Mouse (Mus musculus) telencephalon, adult 2 months (tissue): Measurements from ENCODE around the gene Galnt2.

Experiments used
- DNase-seq: peaks from one replicate; pipeline ENCODE4 v3.0.0-alpha.2; 2011; ENCODE audit warnings: low read depth, low spot score

Gene Galnt2

GRCm38 (mm10) chr8:124370422-124371183 lies 139.4 kb downstream of the Galnt2 start:
- DNase-seq = no peak

- no peak for DNase-seq
Observed at GRCm38 (mm10) chr8:124371410-124372123, 140.4 kb downstream of the Galnt2 start.

GRCm38 (mm10) chr8:124373753-124374152 lies 142.6 kb downstream of the Galnt2 start:
- no peak for DNase-seq

- no peak for DNase-seq
Observed at GRCm38 (mm10) chr8:124375168-124375567, 144.0 kb downstream of the Galnt2 start.

GRCm38 (mm10) chr8:124375727-124376126 lies 144.5 kb downstream of the Galnt2 start:
- no peak for DNase-seq

GRCm38 (mm10) chr8:124376406-124376805 lies 145.2 kb downstream of the Galnt2 start:
- no peak for DNase-seq

- DNase-seq = no peak
Observed at GRCm38 (mm10) chr8:124379289-124379688, 148.1 kb downstream of the Galnt2 start.

GRCm38 (mm10) chr8:124382235-124382634 lies 151.0 kb downstream of the Galnt2 start:
- DNase-seq = no peak

GRCm38 (mm10) chr8:124384336-124384735 lies 153.1 kb downstream of the Galnt2 start:
- DNase-seq = no peak

GRCm38 (mm10) chr8:124386225-124386899 lies 155.2 kb downstream of the Galnt2 start:
- DNase-seq = peak; percentile 90

GRCm38 (mm10) chr8:124389495-124389894 lies 158.3 kb downstream of the Galnt2 start:
- peak; percentile 89 for DNase-seq

GRCm38 (mm10) chr8:124391191-124391590 lies 160.0 kb downstream of the Galnt2 start:
- peak; percentile 70 for DNase-seq

GRCm38 (mm10) chr8:124392271-124393012 lies 161.3 kb downstream of the Galnt2 start:
- no peak for DNase-seq

GRCm38 (mm10) chr8:124393013-124393412 lies 161.8 kb downstream of the Galnt2 start:
- DNase-seq = no peak

- DNase-seq = no peak
Observed at GRCm38 (mm10) chr8:124393927-124394326, 162.7 kb downstream of the Galnt2 start.

GRCm38 (mm10) chr8:124394951-124395350 lies 163.8 kb downstream of the Galnt2 start:
- no peak for DNase-seq
